Mouse (Mus musculus) gastrocnemius, adult 18-20 months (tissue): ENCODE measurements at regions not wholly inside any gene's neighbourhood (a gene's known extent, or its start where the extent isn't known, plus 50 kb on each side); places are given as distances from the start of the nearest gene placed in this dataset.
"Not testable (repeated sequence)": the region's sequence is repeated elsewhere in the genome, so short reads cannot be mapped to it uniquely, and the experiment has no call there.

ENCODE experiments used
- DNase-seq: peaks from one replicate; pipeline ENCODE4 v3.0.0; 2021; ENCODE audit warnings: low spot score

DNA sequence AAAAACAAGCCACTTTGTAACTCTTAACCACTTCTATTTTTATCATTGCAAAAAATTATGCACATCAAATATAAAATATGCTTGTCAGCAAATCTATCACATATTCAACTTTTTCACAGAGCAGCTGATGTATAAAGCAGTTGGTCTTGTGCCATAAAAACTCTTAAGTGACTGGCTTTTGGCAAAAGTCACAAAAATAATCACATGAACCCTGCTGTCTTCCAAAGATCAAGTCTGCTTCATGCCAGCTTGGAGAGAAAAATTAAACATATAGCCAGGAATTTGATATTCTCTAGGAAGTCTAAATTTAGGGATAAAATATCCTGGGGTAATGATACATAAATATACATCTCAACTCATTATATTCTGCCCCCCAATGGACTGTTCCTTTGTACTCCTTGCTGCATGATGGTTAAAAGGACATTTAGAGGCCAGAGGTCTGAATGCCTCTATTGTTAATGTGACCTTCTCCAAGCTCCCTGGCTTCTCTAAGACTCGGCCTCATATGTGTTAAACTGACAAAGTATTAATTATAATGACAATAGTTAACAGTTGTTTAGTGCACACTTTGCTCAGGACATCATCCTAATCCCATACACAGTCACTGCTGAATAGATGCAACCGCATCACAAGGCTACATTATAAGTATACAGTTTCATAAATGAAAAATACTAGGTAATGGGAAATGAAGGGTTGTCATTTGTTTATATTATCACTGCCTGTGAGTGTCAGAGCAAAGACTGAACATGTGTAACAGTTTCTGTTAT is 422.9 kb upstream of the Hs3st1 start:
- DNase-seq, result no peak

DNA sequence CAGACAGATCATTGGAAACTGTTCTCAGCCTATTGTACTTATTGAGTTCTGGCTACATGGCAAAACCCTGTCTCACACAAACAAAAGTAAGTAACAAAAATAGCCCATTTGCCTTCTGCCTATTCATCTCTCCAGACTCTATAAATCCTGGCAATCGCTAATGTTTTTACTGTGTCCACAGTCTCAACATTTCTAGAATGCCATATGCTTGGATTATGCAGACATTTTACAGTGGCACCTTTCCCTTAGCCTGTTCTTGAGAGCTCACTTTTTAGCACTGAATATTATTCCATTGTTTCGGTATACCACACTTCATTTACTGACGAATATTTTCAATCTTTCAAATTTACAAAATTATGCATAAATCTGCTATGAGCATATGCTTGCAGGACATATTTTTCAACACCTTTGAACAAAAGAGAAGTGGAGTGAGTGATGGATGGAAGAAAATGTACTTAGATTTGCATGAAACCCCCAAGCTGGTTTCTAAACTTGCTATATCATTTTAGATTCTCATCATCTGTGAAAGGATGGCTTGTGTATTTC is 381.5 kb upstream of the Hs3st1 start:
- no peak for DNase-seq

GRCm38 (mm10) chr5:40124337-40124736 is 369.1 kb upstream of the Hs3st1 start:
- DNase-seq, result no peak

DNA sequence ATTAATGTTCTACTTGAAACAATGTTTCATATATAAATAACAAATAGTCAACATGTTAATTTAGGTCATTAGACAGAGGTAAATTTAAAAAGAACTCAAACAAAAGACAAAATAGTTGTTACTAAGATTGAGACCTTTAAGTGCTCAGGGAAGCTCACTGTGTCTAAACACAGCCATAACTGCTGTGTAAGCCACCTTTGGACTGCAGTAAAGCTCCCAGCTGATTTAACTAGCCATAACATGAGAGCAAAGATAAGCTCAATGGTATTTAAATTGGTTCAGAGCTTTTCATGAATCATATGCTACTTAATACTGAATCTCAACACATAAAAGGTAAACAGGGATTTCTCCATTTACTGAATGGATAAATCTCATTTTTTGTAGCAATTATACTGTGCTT is 361.6 kb upstream of the Hs3st1 start:
- DNase-seq, result no peak

GRCm38 (mm10) chr5:40089576-40089975 is 334.3 kb upstream of the Hs3st1 start:
- not testable (repeated sequence) for DNase-seq

GRCm38 (mm10) chr5:40045288-40045687 is 290.0 kb upstream of the Hs3st1 start:
- DNase-seq, result no peak

GRCm38 (mm10) chr5:40034452-40034851 is 279.2 kb upstream of the Hs3st1 start:
- no peak for DNase-seq

GRCm38 (mm10) chr5:40033686-40034085 is 278.4 kb upstream of the Hs3st1 start:
- DNase-seq, result no peak

GRCm38 (mm10) chr5:40030261-40030660 is 275.0 kb upstream of the Hs3st1 start:
- no peak for DNase-seq

DNA sequence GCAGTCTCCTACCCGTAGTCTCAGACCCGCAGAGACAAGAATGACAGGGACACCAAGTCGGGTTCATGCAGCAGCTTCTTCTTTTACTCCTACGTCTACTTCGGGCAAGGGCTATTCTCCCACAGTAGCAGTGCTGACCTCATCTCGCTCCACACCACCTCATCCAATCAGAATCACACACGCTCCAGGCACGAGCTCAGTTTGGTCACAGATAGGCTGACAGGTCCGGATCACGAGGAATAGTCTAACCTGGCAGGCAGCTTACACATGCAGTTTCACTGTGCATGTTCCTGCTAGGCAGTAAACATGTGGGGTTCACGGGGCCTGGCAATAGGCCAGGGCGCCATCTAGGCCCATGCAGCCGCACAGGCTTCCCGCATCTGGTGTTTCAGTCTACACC is 260.7 kb upstream of the Hs3st1 start:
- no peak for DNase-seq

DNA sequence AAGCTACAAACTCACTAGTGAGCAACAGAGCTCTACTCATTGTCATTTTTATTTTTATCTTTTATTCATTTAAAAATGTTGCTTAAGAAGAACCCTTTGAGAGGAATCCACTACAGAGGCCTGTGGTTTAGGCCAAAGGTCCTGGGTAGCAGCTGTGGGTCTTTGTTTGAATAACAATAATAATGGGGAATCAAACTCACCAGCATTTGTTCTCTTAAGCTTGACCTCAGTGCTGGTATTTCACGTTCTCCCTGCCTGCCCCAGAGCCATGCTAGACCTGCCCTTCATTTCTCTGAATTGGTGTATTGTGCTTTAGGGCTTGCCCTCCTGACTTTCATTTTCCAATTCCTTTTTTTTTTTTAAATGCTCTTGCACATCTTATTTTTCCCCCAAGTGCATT is 232.8 kb upstream of the Hs3st1 start:
- DNase-seq, result no peak

DNA sequence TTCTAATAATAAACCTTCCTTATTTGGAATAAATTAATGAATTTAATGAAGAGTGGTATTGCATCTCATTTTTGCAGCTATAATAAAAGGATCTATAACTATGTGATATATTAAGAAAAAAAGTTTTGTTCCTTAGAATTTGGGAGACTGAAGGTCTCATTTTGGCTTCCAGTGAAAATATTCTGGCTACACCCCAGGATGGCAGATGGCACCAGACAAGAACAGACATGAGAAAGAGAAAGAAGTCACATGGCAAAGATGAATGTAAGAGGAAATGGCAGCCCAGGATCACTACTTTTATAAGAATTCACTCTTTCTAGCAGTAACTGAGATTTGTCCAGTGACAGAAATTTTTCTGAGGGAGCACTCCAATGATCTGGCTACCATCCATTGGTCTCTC is 209.1 kb upstream of the Hs3st1 start:
- no peak for DNase-seq

DNA sequence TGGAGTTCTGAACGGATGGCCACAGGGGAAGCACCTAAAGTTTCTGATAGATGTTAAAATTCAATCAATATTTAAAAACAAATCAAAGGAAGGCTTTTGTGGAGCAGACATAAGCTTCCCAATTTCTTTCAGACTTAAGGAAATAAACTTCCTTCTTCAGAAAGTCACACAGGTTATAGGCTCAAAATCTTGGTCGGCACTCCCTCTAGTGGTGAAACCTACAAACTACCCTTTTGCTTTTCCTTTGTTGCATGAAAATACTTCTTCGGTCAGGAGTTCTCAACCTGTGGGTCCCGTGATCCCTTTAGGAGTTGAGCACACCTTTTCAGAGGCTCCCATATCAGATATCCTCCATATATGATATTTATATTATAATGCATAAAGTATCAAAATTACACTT is 205.7 kb upstream of the Hs3st1 start:
- DNase-seq, result no peak

DNA sequence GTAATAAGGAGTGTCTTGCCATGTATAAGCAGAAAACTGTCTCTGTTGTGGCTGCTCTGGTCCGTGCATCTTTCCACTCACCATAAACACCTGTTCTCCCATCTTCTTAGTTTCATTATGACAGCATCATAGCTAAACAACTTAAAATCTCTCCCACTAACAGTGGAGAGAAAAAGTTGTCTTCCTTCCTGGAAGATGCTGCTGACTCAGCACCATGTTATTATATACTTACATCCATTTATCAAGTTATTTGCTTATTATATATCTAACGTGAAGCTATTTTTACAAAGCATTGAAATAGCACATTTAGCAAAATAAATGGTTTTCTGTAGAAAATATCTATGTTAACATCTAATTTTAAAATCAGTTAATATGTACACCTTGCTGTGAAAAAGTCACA is 180.3 kb upstream of the Hs3st1 start:
- no peak for DNase-seq

GRCm38 (mm10) chr5:39931890-39932289 is 176.6 kb upstream of the Hs3st1 start:
- no peak for DNase-seq

GRCm38 (mm10) chr5:39909369-39909768 is 154.1 kb upstream of the Hs3st1 start:
- no peak for DNase-seq

GRCm38 (mm10) chr5:39871723-39872085 is 116.4 kb upstream of the Hs3st1 start:
- no peak for DNase-seq

- DNase-seq, result no peak
These were observed 115.8 kb upstream of the Hs3st1 start for GRCm38 (mm10) chr5:39870835-39871722.

DNA sequence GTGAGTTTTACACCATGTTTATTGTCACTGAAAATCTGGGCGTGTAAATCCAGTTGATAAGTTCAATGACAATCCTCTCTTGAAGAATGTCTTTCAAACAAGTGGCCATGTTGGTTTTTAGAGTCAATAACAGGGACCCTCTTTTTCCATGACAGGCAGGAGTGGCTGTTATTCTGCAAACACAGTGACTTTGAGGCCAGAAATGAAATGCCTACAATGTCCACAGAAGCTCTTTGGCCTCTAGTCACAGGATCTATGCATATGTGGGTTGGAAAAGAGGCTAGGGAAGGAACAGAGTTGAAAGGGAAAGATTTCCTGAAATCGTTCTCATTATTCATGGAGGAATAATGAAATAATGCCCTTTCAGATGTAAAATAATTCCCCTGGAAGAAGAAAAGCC is 101.9 kb upstream of the Hs3st1 start:
- no peak for DNase-seq

DNA sequence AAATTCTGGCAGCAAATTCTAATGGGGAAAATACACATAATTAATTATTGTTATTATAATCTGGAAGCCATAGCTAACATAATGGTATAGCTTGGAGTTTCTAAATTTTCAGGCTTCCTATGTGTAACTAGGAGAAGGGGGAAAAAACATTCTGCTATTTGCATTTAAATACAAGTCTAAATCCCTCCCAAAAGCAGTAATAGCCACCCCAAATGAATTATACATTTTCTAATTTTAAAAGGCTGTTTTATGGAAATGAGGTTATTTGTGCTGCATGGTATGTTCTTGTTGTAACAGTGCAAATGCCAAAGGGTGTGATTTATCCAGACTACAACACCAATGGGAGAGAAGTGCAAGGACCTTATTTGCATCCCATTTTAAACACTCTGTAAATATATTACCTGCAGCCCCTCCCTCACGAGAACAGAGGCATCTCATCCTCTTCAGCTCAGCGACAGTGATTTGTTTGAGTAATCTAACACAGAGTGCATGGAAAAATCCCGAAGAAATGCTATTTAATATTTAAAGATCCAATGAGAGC is 101.4 kb upstream of the Hs3st1 start:
- no peak for DNase-seq

DNA sequence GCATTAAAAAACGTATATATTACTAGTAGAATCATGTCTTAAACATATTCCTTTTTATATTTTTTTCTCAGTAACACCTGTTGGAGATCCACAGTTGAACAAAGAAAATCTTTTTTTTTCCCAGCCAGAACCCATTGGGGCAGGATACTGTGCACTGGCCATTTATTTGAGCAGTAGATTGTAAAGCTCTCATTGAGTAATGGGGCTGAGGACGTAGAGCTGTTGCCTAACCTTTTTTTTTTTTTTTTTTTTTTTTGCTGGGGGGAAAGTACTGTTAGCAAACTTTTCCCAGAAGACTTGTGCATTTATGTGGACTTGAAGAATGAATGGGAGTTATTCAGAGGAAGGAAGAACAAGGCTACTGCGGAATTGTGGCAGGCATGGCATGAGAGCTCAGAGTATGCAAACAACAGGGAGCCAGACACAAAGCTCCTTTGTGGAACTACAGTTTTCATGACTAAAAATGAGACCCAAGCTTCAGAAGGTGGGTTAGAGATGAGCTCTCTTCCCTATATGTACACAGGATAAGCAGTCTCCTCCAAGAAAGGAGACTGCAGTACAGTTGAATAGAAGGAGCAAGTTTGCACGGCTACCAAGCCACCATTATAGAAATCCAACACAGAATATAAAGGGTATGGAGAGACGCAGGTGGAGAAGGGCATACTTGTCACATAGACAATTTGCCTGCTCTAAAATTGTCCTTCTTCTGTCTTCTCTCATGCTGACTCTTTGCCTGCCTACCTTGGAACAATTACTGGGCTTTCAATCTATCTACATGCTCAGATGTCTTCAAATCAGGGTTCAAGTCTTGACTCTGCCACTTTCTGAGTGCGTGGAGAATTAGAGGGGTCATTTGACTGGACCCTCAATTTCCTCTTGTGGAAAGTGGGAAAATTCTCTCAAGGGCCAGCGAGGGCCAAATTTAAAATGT is 100.7 kb upstream of the Hs3st1 start:
- no peak for DNase-seq
